ENCODE assay signal across 8 mouse cellular contexts in the genomic region with DNA sequence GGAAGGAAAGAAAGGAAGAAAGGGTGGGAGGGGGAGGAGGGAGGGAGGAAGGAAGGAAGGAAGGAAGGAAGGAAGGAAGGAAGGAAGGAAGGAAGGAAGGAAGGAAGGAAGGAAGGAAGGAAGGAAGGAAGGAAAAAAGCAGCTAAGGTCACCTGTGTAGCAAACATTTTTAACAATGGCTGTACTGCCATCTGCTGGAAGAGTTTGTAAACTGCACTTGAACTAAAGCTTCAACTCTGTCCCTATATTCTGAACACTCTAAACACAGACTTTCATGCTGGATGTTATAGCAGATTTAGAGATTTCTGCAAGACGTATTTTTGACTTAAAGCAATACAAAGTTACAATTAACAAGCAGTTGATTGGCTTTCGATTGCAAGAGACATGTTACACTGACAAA.
DNase-seq lines count a peak whose midpoint lies in the region; ATAC-seq lines count a peak whose summit lies in the region.

No protein-coding gene starts in this region.

- no peak overlapping the region for H3K4me2 ChIP-seq in hindbrain, embryonic 14.5 days (replicated peaks)

- WGBS in hindbrain, embryonic 14.5 days, result 10% methylated on average over 2 of the region's 2 CpGs

- no peaks in the 10 kb centered on the region for H3K27me3 ChIP-seq in hindbrain, embryonic 14.5 days (ENCODE audit: control insufficient read depth, insufficient read depth, low read length)

- H3K9me3 ChIP-seq in hindbrain, embryonic 14.5 days (ENCODE audit: control insufficient read depth, low read length), result no peaks in the 10 kb centered on the region

- DNase-seq in cerebellum, adult 9-11 months, result no peak
- DNase-seq in ovary, postnatal 14 days (ENCODE audit: low spot score), result peak; percentile 27
- DNase-seq in ovary, adult 18-20 months (ENCODE audit: low spot score), result no peak
- DNase-seq in cerebellum, postnatal 10 days, result peak; percentile 58 to 62
- DNase-seq in hindbrain, embryonic 14.5 days (ENCODE audit: low spot score), result peak; percentile 83
- peak; percentile 38 for DNase-seq in lung, postnatal 10 days
- peak; percentile 13 for DNase-seq in right cerebral cortex, postnatal 14 days

- no peak overlapping the region for H3K9ac ChIP-seq in hindbrain, embryonic 14.5 days

- H3K27ac ChIP-seq in hindbrain, embryonic 14.5 days, result no peak overlapping the region

- no peaks in the 10 kb centered on the region for H3K4me1 ChIP-seq in hindbrain, embryonic 14.5 days (replicated peaks; ENCODE audit: control insufficient read depth, insufficient read depth, low read length)

- H3K36me3 ChIP-seq in hindbrain, embryonic 14.5 days (replicated peaks; ENCODE audit: control insufficient read depth, insufficient read depth), result no peaks in the 10 kb centered on the region

- H3K4me3 ChIP-seq in hindbrain, embryonic 14.5 days (replicated peaks; ENCODE audit: low read length), result no peak overlapping the region

- ATAC-seq in cerebellum, adult (ENCODE audit: insufficient number of reproducible peaks, low FRiP score, low TSS enrichment), result 0 out of 2 replicates have a peak, but pooled peaks have one; percentile 66
- ATAC-seq in hindbrain, embryonic 14.5 days (ENCODE audit: low FRiP score), result peak; percentile 79; the same call in 1 of the 2 replicates

Comparison
In these comparisons a context has a peak if more than half of its experiments do, and no peak if none do; other contexts are left out.
1. DNase-seq: peak in ovary, postnatal 14 days (single experiment), cerebellum, postnatal 10 days (2 of 2), hindbrain, embryonic 14.5 days (single experiment), lung, postnatal 10 days (single experiment) and right cerebral cortex, postnatal 14 days (single experiment); none in cerebellum, adult 9-11 months (single experiment) and ovary, adult 18-20 months (single experiment).